Mouse (Mus musculus): ENCODE measurements around the gene Nynrin. TPM values are rescaled to one million over a fixed set of nuclear protein-coding genes. Genes with fewer than 3 reads are reported as not detected.

Nynrin gene
- total and polyA plus RNA-seq, 3 experiments, result 3.0 to 5.6 (median 4.2) TPM

GRCm38 (mm10) chr14:55838312-55838711 lies 15.5 kb upstream of the Nynrin start:
- Histone ChIP-seq H3K4me1 (ENCODE audit: insufficient read depth, low read depth, low read length) (peaks cover 3% of the 10 kb centered on the region; the same call in 1 of the 2 replicates), H3K36me3 (replicated peaks) (no peaks in the 10 kb centered on the region), H3K4me3 (ENCODE audit: low read depth, low read length) (no peak overlapping the region), H3K9me3 (replicated peaks) (no peaks in the 10 kb centered on the region), H3K27me3 (ENCODE audit: insufficient read depth, low read length) (peaks cover 41% of the 10 kb centered on the region)
- no peak for TF ChIP-seq GATA1 (IDR thresholded peaks at IDR 0.05; ENCODE audit: borderline replicate concordance, low read length)
- TF ChIP-seq GATA2 (IDR thresholded peaks at IDR 0.05; ENCODE audit: borderline replicate concordance, low read depth, low read length), result no peak
- TF ChIP-seq POLR2AphosphoS5 (IDR thresholded peaks at IDR 0.05; ENCODE audit: insufficient replicate concordance, low read depth, low read length), result no peak
- no peak for TF ChIP-seq CTCF (IDR thresholded peaks at IDR 0.05; ENCODE audit: low read depth, low read length)
- TF ChIP-seq TAL1 (conservative IDR thresholded peaks at IDR 0.05; ENCODE audit: low read depth, low read length), result no peak
- DNase-seq (ENCODE audit: low spot score) (no peak), ATAC-seq (ENCODE audit: extremely low read depth, insufficient number of reproducible peaks, low FRiP score, poor library complexity, severe bottlenecking) (no peak)

DNA sequence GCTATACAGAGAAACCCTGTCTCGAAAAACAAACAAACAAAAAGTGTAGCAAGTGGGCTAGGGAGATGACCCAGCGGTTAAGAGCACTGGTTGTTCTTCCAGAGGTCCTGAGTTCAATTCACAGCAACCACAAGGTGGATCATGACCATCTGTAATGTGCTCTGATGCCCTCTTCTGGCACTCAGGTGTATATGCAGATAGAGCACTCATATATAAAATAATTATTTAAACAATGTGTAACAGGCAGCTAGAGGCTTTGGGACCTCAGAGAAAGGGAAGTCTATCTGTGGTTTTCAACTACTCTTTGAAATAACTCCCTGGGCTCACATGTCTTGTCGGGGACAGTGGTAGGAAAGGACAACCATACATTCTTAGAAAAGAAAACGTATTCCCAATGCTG lies 15.1 kb upstream of the Nynrin start:
- H3K36me3 ChIP-seq (replicated peaks), result no peaks in the 10 kb centered on the region
- DNase-seq (ENCODE audit: low spot score) (no peak), ATAC-seq (ENCODE audit: extremely low read depth, insufficient number of reproducible peaks, low FRiP score, poor library complexity, severe bottlenecking) (no peak)
- peaks cover 3% of the 10 kb centered on the region; the same call in 1 of the 2 replicates for H3K4me1 ChIP-seq (ENCODE audit: insufficient read depth, low read depth, low read length)
- H3K9me3 ChIP-seq (replicated peaks), result no peaks in the 10 kb centered on the region
- no peak for TF ChIP-seq TAL1 (conservative IDR thresholded peaks at IDR 0.05; ENCODE audit: low read depth, low read length)
- TF ChIP-seq GATA1 (IDR thresholded peaks at IDR 0.05; ENCODE audit: borderline replicate concordance, low read length), result no peak
- no peak for TF ChIP-seq CTCF (IDR thresholded peaks at IDR 0.05; ENCODE audit: low read depth, low read length)
- TF ChIP-seq POLR2AphosphoS5 (IDR thresholded peaks at IDR 0.05; ENCODE audit: insufficient replicate concordance, low read depth, low read length), result no peak
- no peak for TF ChIP-seq GATA2 (IDR thresholded peaks at IDR 0.05; ENCODE audit: borderline replicate concordance, low read depth, low read length)
- peaks cover 37% of the 10 kb centered on the region for H3K27me3 ChIP-seq (ENCODE audit: insufficient read depth, low read length)
- H3K4me3 ChIP-seq (ENCODE audit: low read depth, low read length), result no peak overlapping the region

GRCm38 (mm10) chr14:55840853-55841366 lies 12.9 kb upstream of the Nynrin start:
- Histone ChIP-seq H3K9me3 (replicated peaks) (no peaks in the 10 kb centered on the region), H3K36me3 (replicated peaks) (no peaks in the 10 kb centered on the region), H3K4me1 (ENCODE audit: insufficient read depth, low read depth, low read length) (peaks cover 3% of the 10 kb centered on the region; the same call in 1 of the 2 replicates), H3K27me3 (ENCODE audit: insufficient read depth, low read length) (peaks cover 33% of the 10 kb centered on the region), H3K4me3 (ENCODE audit: low read depth, low read length) (no peak overlapping the region)
- DNase-seq (ENCODE audit: low spot score), result no peak
- ATAC-seq (ENCODE audit: extremely low read depth, insufficient number of reproducible peaks, low FRiP score, poor library complexity, severe bottlenecking), result no peak
- TF ChIP-seq GATA1 (IDR thresholded peaks at IDR 0.05; ENCODE audit: borderline replicate concordance, low read length), result no peak

DNA sequence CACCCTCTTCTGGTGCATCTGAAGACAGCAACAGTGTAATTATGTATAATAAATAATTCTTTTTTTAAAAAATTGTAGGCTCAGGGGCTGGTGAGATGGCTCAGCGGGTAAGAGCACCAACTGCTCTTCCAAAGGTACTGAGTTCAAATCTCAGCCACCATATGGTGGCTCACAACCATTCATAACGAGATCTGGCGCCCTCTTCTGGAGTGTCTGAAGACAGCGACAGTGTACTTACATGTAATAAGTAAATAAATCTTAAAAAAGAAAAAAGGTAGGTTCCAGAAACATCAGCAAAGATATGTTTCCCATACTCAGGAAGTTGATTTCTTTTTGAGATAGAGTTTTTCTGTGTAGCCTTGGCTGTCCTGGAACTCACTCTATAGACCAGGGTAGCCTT lies 11.0 kb upstream of the Nynrin start:
- peaks cover 9% of the 10 kb centered on the region for H3K4me1 ChIP-seq (ENCODE audit: insufficient read depth, low read depth, low read length)
- no peaks in the 10 kb centered on the region for H3K36me3 ChIP-seq (replicated peaks)
- H3K9me3 ChIP-seq (replicated peaks), result no peaks in the 10 kb centered on the region
- DNase-seq (ENCODE audit: low spot score) (no peak), ATAC-seq (ENCODE audit: extremely low read depth, insufficient number of reproducible peaks, low FRiP score, poor library complexity, severe bottlenecking) (no peak)
- no peak overlapping the region for H3K4me3 ChIP-seq (ENCODE audit: low read depth, low read length)
- no peak for TF ChIP-seq POLR2AphosphoS5 (IDR thresholded peaks at IDR 0.05; ENCODE audit: insufficient replicate concordance, low read depth, low read length)
- no peak for TF ChIP-seq GATA1 (IDR thresholded peaks at IDR 0.05; ENCODE audit: borderline replicate concordance, low read length)
- TF ChIP-seq TAL1 (conservative IDR thresholded peaks at IDR 0.05; ENCODE audit: low read depth, low read length), result no peak
- no peak for TF ChIP-seq CTCF (IDR thresholded peaks at IDR 0.05; ENCODE audit: low read depth, low read length)
- TF ChIP-seq GATA2 (IDR thresholded peaks at IDR 0.05; ENCODE audit: borderline replicate concordance, low read depth, low read length), result no peak
- peaks cover 31% of the 10 kb centered on the region for H3K27me3 ChIP-seq (ENCODE audit: insufficient read depth, low read length)

DNA sequence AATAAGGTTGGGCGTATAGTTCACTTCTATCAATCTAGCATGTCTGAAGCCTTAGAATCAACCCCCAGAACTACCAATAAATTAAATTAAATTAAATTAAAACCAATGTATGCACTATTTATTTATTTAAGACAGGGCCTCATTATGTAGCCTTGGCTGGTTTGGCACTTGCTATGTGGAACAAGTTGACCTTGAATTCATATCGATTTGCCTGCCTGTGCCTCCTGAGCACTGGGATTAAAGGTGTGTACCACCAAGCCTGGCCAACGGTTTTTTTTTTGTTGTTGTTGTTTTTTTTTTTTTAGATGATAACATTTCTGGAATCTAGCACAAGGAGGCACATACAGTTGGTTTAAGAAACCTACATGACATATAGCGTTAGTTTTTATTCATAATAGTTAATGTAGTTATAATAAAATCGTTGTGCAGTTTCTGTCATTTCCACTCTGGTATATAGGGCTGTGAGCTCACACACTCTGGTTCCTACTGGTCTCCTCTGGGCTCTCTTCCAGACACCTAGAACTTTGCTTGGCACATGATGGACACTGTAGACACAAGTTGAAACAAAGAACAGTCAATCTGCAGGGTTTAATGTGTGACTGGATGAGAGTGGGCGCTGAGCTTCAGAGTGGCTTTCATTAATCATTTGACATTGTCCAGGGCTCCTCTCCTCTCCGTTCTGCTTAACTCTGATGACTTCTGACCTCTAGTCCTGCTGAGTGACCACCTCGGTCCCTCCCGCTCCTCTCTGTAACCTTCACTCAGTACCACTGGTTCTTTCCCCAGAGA lies 8.1 kb upstream of the Nynrin start:
- DNase-seq (ENCODE audit: low spot score), result no peak
- H3K9me3 ChIP-seq (replicated peaks), result no peaks in the 10 kb centered on the region
- TF ChIP-seq GATA2 (IDR thresholded peaks at IDR 0.05; ENCODE audit: borderline replicate concordance, low read depth, low read length), result no peak
- TF ChIP-seq GATA1 (IDR thresholded peaks at IDR 0.05; ENCODE audit: borderline replicate concordance, low read length), result no peak
- no peak for TF ChIP-seq TAL1 (conservative IDR thresholded peaks at IDR 0.05; ENCODE audit: low read depth, low read length)
- no peak for TF ChIP-seq POLR2AphosphoS5 (IDR thresholded peaks at IDR 0.05; ENCODE audit: insufficient replicate concordance, low read depth, low read length)
- TF ChIP-seq CTCF (IDR thresholded peaks at IDR 0.05; ENCODE audit: low read depth, low read length), result no peak

DNA sequence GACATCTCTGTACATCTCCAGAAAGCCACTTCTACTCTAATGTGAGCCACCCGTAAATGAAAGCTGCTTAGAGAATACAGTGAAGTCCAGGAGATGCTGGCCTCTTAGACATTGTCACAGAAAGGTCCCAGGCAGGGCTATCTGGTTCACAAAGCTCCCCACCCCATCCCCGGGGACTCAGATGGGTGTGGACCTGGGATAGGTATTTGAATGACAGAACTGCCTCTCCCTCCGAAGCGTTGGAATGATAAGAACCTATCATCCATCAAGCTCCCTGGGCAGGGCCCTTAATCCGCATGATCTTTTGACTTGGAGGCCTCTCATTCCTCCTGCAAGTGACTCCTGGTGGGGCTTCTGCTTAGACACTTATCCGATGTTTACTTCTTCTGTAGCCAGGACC lies 2.9 kb upstream of the Nynrin start:
- ATAC-seq (ENCODE audit: extremely low read depth, insufficient number of reproducible peaks, low FRiP score, poor library complexity, severe bottlenecking) (no peak), DNase-seq (ENCODE audit: low spot score) (no peak)
- H3K4me3 ChIP-seq (ENCODE audit: low read depth, low read length), result no peak overlapping the region
- H3K4me1 ChIP-seq (ENCODE audit: insufficient read depth, low read depth, low read length), result peaks cover 38% of the 10 kb centered on the region
- no peaks in the 10 kb centered on the region for H3K36me3 ChIP-seq (replicated peaks)
- H3K27me3 ChIP-seq (ENCODE audit: insufficient read depth, low read length), result peaks cover 58% of the 10 kb centered on the region
- TF ChIP-seq GATA1 (IDR thresholded peaks at IDR 0.05; ENCODE audit: borderline replicate concordance, low read length) (no peak), POLR2AphosphoS5 (IDR thresholded peaks at IDR 0.05; ENCODE audit: insufficient replicate concordance, low read depth, low read length) (no peak), TAL1 (conservative IDR thresholded peaks at IDR 0.05; ENCODE audit: low read depth, low read length) (no peak), CTCF (IDR thresholded peaks at IDR 0.05; ENCODE audit: low read depth, low read length) (no peak), GATA2 (IDR thresholded peaks at IDR 0.05; ENCODE audit: borderline replicate concordance, low read depth, low read length) (no peak)
- H3K9me3 ChIP-seq (replicated peaks), result no peaks in the 10 kb centered on the region

More for the DNA sequence above, 8.1 kb upstream of the Nynrin start:
- Histone ChIP-seq H3K27me3 (ENCODE audit: insufficient read depth, low read length) (peaks cover 20% of the 10 kb centered on the region), H3K4me3 (ENCODE audit: low read depth, low read length) (no peak overlapping the region), H3K36me3 (replicated peaks) (no peaks in the 10 kb centered on the region), H3K4me1 (ENCODE audit: insufficient read depth, low read depth, low read length) (peaks cover 9% of the 10 kb centered on the region)
- no peak for ATAC-seq (ENCODE audit: extremely low read depth, insufficient number of reproducible peaks, low FRiP score, poor library complexity, severe bottlenecking)
